In the genomic region with DNA sequence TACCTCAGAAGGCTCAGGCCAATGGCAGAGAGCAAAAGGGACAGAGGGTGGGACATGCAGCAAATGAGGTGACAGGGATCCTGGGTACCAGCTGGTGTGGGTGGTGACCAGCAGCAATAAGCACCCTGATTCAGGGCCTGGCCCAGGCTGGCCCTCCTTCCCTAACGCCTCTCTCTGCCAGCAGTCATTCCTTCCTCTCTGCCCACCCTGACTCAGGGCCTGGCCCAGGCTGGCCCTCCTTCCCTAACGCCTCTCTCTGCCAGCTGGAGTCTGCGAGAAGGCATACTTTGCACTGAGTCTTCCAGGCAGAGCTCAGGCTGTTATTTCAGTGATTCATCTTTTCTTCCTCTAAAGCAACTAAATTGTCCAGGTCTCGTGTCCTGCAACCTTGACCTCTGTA, we compare ENCODE assay signal across 7 mouse cellular contexts. TPM values are rescaled to one million over a fixed set of nuclear protein-coding genes. Genes with fewer than 3 reads are reported as not detected.
DNase-seq lines count a peak whose midpoint lies in the region; ATAC-seq and TF ChIP-seq lines count a peak whose summit lies in the region.

No protein-coding gene starts in this region.

- H3K27me3 ChIP-seq in heart, embryonic 16.5 days (ENCODE audit: control insufficient read depth, insufficient read depth, low read length) = no peaks in the 10 kb centered on the region

- H3K27ac ChIP-seq in cortical plate, adult 2 months (ENCODE audit: insufficient read depth, low read length) = peak overlapping the region; percentile 80
- H3K27ac ChIP-seq in heart, embryonic 16.5 days (ENCODE audit: low read length) = peak overlapping the region; percentile 63

- H3K9me3 ChIP-seq in heart, embryonic 16.5 days (replicated peaks; ENCODE audit: control insufficient read depth, low read length) = no peaks in the 10 kb centered on the region

- no peak overlapping the region for H3K4me3 ChIP-seq in cortical plate, adult 2 months (ENCODE audit: insufficient read depth, low read length)
- H3K4me3 ChIP-seq in heart, embryonic 16.5 days (ENCODE audit: low read length) = no peak overlapping the region

- no peak for TF ChIP-seq CTCF in cortical plate, adult 2 months (IDR thresholded peaks at IDR 0.05; ENCODE audit: extremely low read depth, insufficient read depth, low read length)

- no peak for TF ChIP-seq POLR2A in cortical plate, adult 2 months (IDR thresholded peaks at IDR 0.05; ENCODE audit: extremely low read depth, insufficient read depth, low read length)

- H3K9ac ChIP-seq in heart, embryonic 16.5 days (ENCODE audit: low read length) = no peak overlapping the region

- H3K36me3 ChIP-seq in heart, embryonic 16.5 days (ENCODE audit: control insufficient read depth, insufficient read depth) = no peaks in the 10 kb centered on the region

- H3K4me2 ChIP-seq in heart, embryonic 16.5 days (ENCODE audit: low read depth, low read length) = no peak overlapping the region

- 51% methylated on average over 4 of the region's 4 CpGs for WGBS in heart, embryonic 16.5 days

- DNase-seq in 3134 (ENCODE audit: extremely low read depth, insufficient read length, low spot score) (peak; percentile 27), 3T3-L1 (ENCODE audit: low read depth, low spot score) (peak; percentile 59)
- DNase-seq in lung, postnatal 36 days = peak; percentile 72
- DNase-seq in thymus, postnatal 36 days = no peak
- no peak for DNase-seq in kidney, postnatal 25 days

- H3K4me1 ChIP-seq in cortical plate, adult 2 months (ENCODE audit: control insufficient read depth, insufficient read depth, low read length) = peaks cover 18% of the 10 kb centered on the region
- H3K4me1 ChIP-seq in heart, embryonic 16.5 days (ENCODE audit: control insufficient read depth, insufficient read depth, low read length) = peaks cover 28% of the 10 kb centered on the region

- no peak for ATAC-seq in heart, embryonic 16.5 days (replicated peaks; ENCODE audit: extremely low read depth, insufficient read depth, low FRiP score)

RNA-seq across cellular contexts. Expression of gene Efr3b, which starts 31.5 kb away (rescaled TPM):
- 70.3 and 74.8 TPM in 2 replicates for polyA plus RNA-seq in cortical plate, adult 2 months (2012; rRNA removed)
- polyA plus RNA-seq in heart, embryonic 16.5 days (2015; fragmentation: Nextera tagmentation; extraction: Ambion mirVana) = 4.6 and 5.4 TPM in 2 replicates

RNA-seq across cellular contexts. Expression of gene Pomc, which starts 52.4 kb away (rescaled TPM):
- 4.2 and 4.5 TPM in 2 replicates for polyA plus RNA-seq in cortical plate, adult 2 months (2012; rRNA removed)
- 1.3 and 1.7 TPM in 2 replicates for polyA plus RNA-seq in heart, embryonic 16.5 days (2015; fragmentation: Nextera tagmentation; extraction: Ambion mirVana)

Comparison
In these comparisons a context has a peak if more than half of its experiments do, and no peak if none do; other contexts are left out.
1. DNase-seq: peak in 3134 (single experiment), 3T3-L1 (single experiment) and lung, postnatal 36 days (single experiment); none in thymus, postnatal 36 days (0 of 2) and kidney, postnatal 25 days (0 of 2).
2. RNA of gene Efr3b, which starts 31.5 kb away (polyA plus RNA-seq): 70.3 to 74.8 TPM in cortical plate, adult 2 months; 4.6 to 5.4 TPM in heart, embryonic 16.5 days; every median in the first group is over 10 times any median in the second.